Mouse (Mus musculus): ENCODE data around the gene Camta1. TPM values are rescaled to one million over a fixed set of nuclear protein-coding genes. Genes with fewer than 3 reads are reported as not detected.

The Camta1 gene
- polyA plus RNA-seq, 1 experiment from 2014 or later: 137 TPM

- Histone ChIP-seq H3K36me3 (ENCODE audit: control insufficient read depth, insufficient read depth, low read length) (no peaks in the 10 kb centered on the region), H3K4me2 (no peak overlapping the region), H3K4me3 (ENCODE audit: low read depth, low read length) (no peak overlapping the region), H3K9me3 (replicated peaks; ENCODE audit: control insufficient read depth, low read length) (no peaks in the 10 kb centered on the region), H3K27me3 (ENCODE audit: control insufficient read depth, insufficient read depth, low read length) (no peaks in the 10 kb centered on the region), H3K4me1 (ENCODE audit: control insufficient read depth, insufficient read depth, low read length) (no peaks in the 10 kb centered on the region), H3K27ac (ENCODE audit: low read depth, low read length) (no peak overlapping the region), H3K9ac (ENCODE audit: low read depth, low read length) (no peak overlapping the region)
- no peak for ATAC-seq (replicated peaks; ENCODE audit: insufficient number of reproducible peaks, low FRiP score, low TSS enrichment)
- WGBS (ENCODE audit: insufficient replicate concordance): 66% methylated on average over 4 of the region's 4 CpGs
These were observed 93.9 kb downstream of the Camta1 start for GRCm38 (mm10) chr4:151767786-151768185.

GRCm38 (mm10) chr4:151767361-151767760, 94.3 kb downstream of the Camta1 start:
- Histone ChIP-seq H3K36me3 (ENCODE audit: control insufficient read depth, insufficient read depth, low read length) (no peaks in the 10 kb centered on the region), H3K4me2 (no peak overlapping the region), H3K4me1 (ENCODE audit: control insufficient read depth, insufficient read depth, low read length) (no peaks in the 10 kb centered on the region), H3K9me3 (replicated peaks; ENCODE audit: control insufficient read depth, low read length) (no peaks in the 10 kb centered on the region), H3K9ac (ENCODE audit: low read depth, low read length) (no peak overlapping the region), H3K27me3 (ENCODE audit: control insufficient read depth, insufficient read depth, low read length) (no peaks in the 10 kb centered on the region), H3K4me3 (ENCODE audit: low read depth, low read length) (no peak overlapping the region), H3K27ac (ENCODE audit: low read depth, low read length) (no peak overlapping the region)
- no peak for ATAC-seq (replicated peaks; ENCODE audit: insufficient number of reproducible peaks, low FRiP score, low TSS enrichment)
- WGBS (ENCODE audit: insufficient replicate concordance): 85% methylated on average over 8 of the region's 8 CpGs

- Histone ChIP-seq H3K27ac (ENCODE audit: low read depth, low read length) (no peak overlapping the region), H3K27me3 (ENCODE audit: control insufficient read depth, insufficient read depth, low read length) (no peaks in the 10 kb centered on the region), H3K9me3 (replicated peaks; ENCODE audit: control insufficient read depth, low read length) (no peaks in the 10 kb centered on the region), H3K36me3 (ENCODE audit: control insufficient read depth, insufficient read depth, low read length) (no peaks in the 10 kb centered on the region; the same call in 1 of the 2 replicates), H3K4me3 (ENCODE audit: low read depth, low read length) (no peak overlapping the region), H3K4me1 (ENCODE audit: control insufficient read depth, insufficient read depth, low read length) (0 out of 2 replicates have a peak, but pooled peaks cover 3% of the 10 kb centered on the region), H3K4me2 (no peak overlapping the region), H3K9ac (ENCODE audit: low read depth, low read length) (no peak overlapping the region)
- 74% methylated on average over 4 of the region's 4 CpGs for WGBS (ENCODE audit: insufficient replicate concordance)
- no peak for ATAC-seq (replicated peaks; ENCODE audit: insufficient number of reproducible peaks, low FRiP score, low TSS enrichment)
These were observed 96.3 kb downstream of the Camta1 start for GRCm38 (mm10) chr4:151765376-151765775.

GRCm38 (mm10) chr4:151763928-151764327, 97.7 kb downstream of the Camta1 start:
- 0 out of 2 replicates have a peak, but pooled peaks cover 3% of the 10 kb centered on the region for H3K4me1 ChIP-seq (ENCODE audit: control insufficient read depth, insufficient read depth, low read length)
- 0 out of 2 replicates have a peak, but pooled peaks have one; percentile 37 for ATAC-seq (replicated peaks; ENCODE audit: insufficient number of reproducible peaks, low FRiP score, low TSS enrichment)
- no peak overlapping the region for H3K4me3 ChIP-seq (ENCODE audit: low read depth, low read length)
- no peak overlapping the region for H3K9ac ChIP-seq (ENCODE audit: low read depth, low read length)
- H3K27me3 ChIP-seq (ENCODE audit: control insufficient read depth, insufficient read depth, low read length): no peaks in the 10 kb centered on the region
- no peak overlapping the region for H3K4me2 ChIP-seq
- no peak overlapping the region for H3K27ac ChIP-seq (ENCODE audit: low read depth, low read length)
- no peaks in the 10 kb centered on the region; the same call in 1 of the 2 replicates for H3K36me3 ChIP-seq (ENCODE audit: control insufficient read depth, insufficient read depth, low read length)
- no peaks in the 10 kb centered on the region for H3K9me3 ChIP-seq (replicated peaks; ENCODE audit: control insufficient read depth, low read length)
- 23% methylated on average over 6 of the region's 6 CpGs for WGBS (ENCODE audit: insufficient replicate concordance)

GRCm38 (mm10) chr4:151759095-151759494, 102.6 kb downstream of the Camta1 start:
- H3K27me3 ChIP-seq (ENCODE audit: control insufficient read depth, insufficient read depth, low read length): no peaks in the 10 kb centered on the region
- 67% methylated on average over 2 of the region's 2 CpGs for WGBS (ENCODE audit: insufficient replicate concordance)

GRCm38 (mm10) chr4:151758337-151758736, 103.3 kb downstream of the Camta1 start:
- 86% methylated on average over 13 of the region's 13 CpGs for WGBS (ENCODE audit: insufficient replicate concordance)
- no peak overlapping the region for H3K4me2 ChIP-seq
- ATAC-seq (replicated peaks; ENCODE audit: insufficient number of reproducible peaks, low FRiP score, low TSS enrichment): no peak
- H3K27ac ChIP-seq (ENCODE audit: low read depth, low read length): no peak overlapping the region
- no peaks in the 10 kb centered on the region for H3K27me3 ChIP-seq (ENCODE audit: control insufficient read depth, insufficient read depth, low read length)
- no peak overlapping the region for H3K4me3 ChIP-seq (ENCODE audit: low read depth, low read length)
- H3K9ac ChIP-seq (ENCODE audit: low read depth, low read length): no peak overlapping the region
- 0 out of 2 replicates have a peak, but pooled peaks cover 3% of the 10 kb centered on the region for H3K4me1 ChIP-seq (ENCODE audit: control insufficient read depth, insufficient read depth, low read length)
- H3K9me3 ChIP-seq (replicated peaks; ENCODE audit: control insufficient read depth, low read length): no peaks in the 10 kb centered on the region
- H3K36me3 ChIP-seq (ENCODE audit: control insufficient read depth, insufficient read depth, low read length): no peaks in the 10 kb centered on the region; the same call in 1 of the 2 replicates

More at GRCm38 (mm10) chr4:151759095-151759494, 102.6 kb downstream of the Camta1 start:
- ATAC-seq (replicated peaks; ENCODE audit: insufficient number of reproducible peaks, low FRiP score, low TSS enrichment): no peak
- Histone ChIP-seq H3K9me3 (replicated peaks; ENCODE audit: control insufficient read depth, low read length) (no peaks in the 10 kb centered on the region), H3K9ac (ENCODE audit: low read depth, low read length) (no peak overlapping the region), H3K27ac (ENCODE audit: low read depth, low read length) (no peak overlapping the region), H3K4me3 (ENCODE audit: low read depth, low read length) (no peak overlapping the region), H3K4me1 (ENCODE audit: control insufficient read depth, insufficient read depth, low read length) (0 out of 2 replicates have a peak, but pooled peaks cover 3% of the 10 kb centered on the region), H3K36me3 (ENCODE audit: control insufficient read depth, insufficient read depth, low read length) (no peaks in the 10 kb centered on the region; the same call in 1 of the 2 replicates), H3K4me2 (no peak overlapping the region)

GRCm38 (mm10) chr4:151757261-151757660, 104.4 kb downstream of the Camta1 start:
- 90% methylated on average over 3 of the region's 3 CpGs for WGBS (ENCODE audit: insufficient replicate concordance)
- ATAC-seq (replicated peaks; ENCODE audit: insufficient number of reproducible peaks, low FRiP score, low TSS enrichment): no peak
- no peaks in the 10 kb centered on the region; the same call in 1 of the 2 replicates for H3K36me3 ChIP-seq (ENCODE audit: control insufficient read depth, insufficient read depth, low read length)
- no peak overlapping the region for H3K9ac ChIP-seq (ENCODE audit: low read depth, low read length)
- H3K27ac ChIP-seq (ENCODE audit: low read depth, low read length): no peak overlapping the region
- H3K4me2 ChIP-seq: no peak overlapping the region
- H3K4me3 ChIP-seq (ENCODE audit: low read depth, low read length): no peak overlapping the region
- no peaks in the 10 kb centered on the region for H3K27me3 ChIP-seq (ENCODE audit: control insufficient read depth, insufficient read depth, low read length)
- H3K9me3 ChIP-seq (replicated peaks; ENCODE audit: control insufficient read depth, low read length): no peaks in the 10 kb centered on the region
- H3K4me1 ChIP-seq (ENCODE audit: control insufficient read depth, insufficient read depth, low read length): peaks cover 7% of the 10 kb centered on the region; the same call in 1 of the 2 replicates

GRCm38 (mm10) chr4:151756400-151756799, 105.3 kb downstream of the Camta1 start:
- Histone ChIP-seq H3K27ac (ENCODE audit: low read depth, low read length) (no peak overlapping the region), H3K4me2 (no peak overlapping the region), H3K9me3 (replicated peaks; ENCODE audit: control insufficient read depth, low read length) (no peaks in the 10 kb centered on the region), H3K9ac (ENCODE audit: low read depth, low read length) (no peak overlapping the region), H3K36me3 (ENCODE audit: control insufficient read depth, insufficient read depth, low read length) (no peaks in the 10 kb centered on the region), H3K4me3 (ENCODE audit: low read depth, low read length) (no peak overlapping the region), H3K4me1 (ENCODE audit: control insufficient read depth, insufficient read depth, low read length) (peaks cover 16% of the 10 kb centered on the region), H3K27me3 (ENCODE audit: control insufficient read depth, insufficient read depth, low read length) (no peaks in the 10 kb centered on the region)
- ATAC-seq (replicated peaks; ENCODE audit: insufficient number of reproducible peaks, low FRiP score, low TSS enrichment): no peak
- WGBS (ENCODE audit: insufficient replicate concordance): 70% methylated on average over 10 of the region's 10 CpGs

- no peak overlapping the region for H3K9ac ChIP-seq (ENCODE audit: low read depth, low read length)
- 86% methylated on average over 10 of the region's 10 CpGs for WGBS (ENCODE audit: insufficient replicate concordance)
- no peak for ATAC-seq (replicated peaks; ENCODE audit: insufficient number of reproducible peaks, low FRiP score, low TSS enrichment)
- H3K36me3 ChIP-seq (ENCODE audit: control insufficient read depth, insufficient read depth, low read length): no peaks in the 10 kb centered on the region
- H3K27me3 ChIP-seq (ENCODE audit: control insufficient read depth, insufficient read depth, low read length): no peaks in the 10 kb centered on the region
- H3K4me3 ChIP-seq (ENCODE audit: low read depth, low read length): no peak overlapping the region
- H3K4me1 ChIP-seq (ENCODE audit: control insufficient read depth, insufficient read depth, low read length): peaks cover 20% of the 10 kb centered on the region
- H3K27ac ChIP-seq (ENCODE audit: low read depth, low read length): no peak overlapping the region
- no peaks in the 10 kb centered on the region for H3K9me3 ChIP-seq (replicated peaks; ENCODE audit: control insufficient read depth, low read length)
- H3K4me2 ChIP-seq: no peak overlapping the region
These were observed 108.4 kb downstream of the Camta1 start for GRCm38 (mm10) chr4:151753231-151753630.
